Mouse (Mus musculus): Measurements from ENCODE around the gene Lce1k.
"Not testable (repeated sequence)": the region's sequence is repeated elsewhere in the genome, so short reads cannot be mapped to it uniquely, and the experiment has no call there.

Gene Lce1k

DNA sequence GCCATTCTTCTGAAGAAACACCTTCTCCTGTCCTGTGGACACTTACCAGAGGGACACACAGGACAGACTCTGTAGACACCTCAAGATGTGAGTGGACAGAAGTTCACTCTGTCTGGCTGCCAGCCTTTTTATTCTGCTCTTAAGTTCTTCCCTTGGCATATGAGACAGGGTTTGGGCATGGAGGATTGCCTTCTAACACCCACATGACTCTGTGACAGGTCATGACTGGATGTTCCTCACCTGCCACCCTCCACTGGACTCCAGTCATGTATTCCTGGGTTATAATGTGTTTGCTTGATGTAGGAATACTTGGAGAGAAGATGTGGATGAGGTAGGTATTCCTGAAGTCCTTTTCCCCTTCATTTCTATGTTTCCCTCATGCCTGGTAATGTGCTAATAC, at the start of gene Lce1k:
Gene Lce1k (minus strand): TSS at position 101 of the 400 bp plus-strand sequence.
- no peak for DNase-seq (ENCODE audit: low spot score in 2 of 2)

DNA sequence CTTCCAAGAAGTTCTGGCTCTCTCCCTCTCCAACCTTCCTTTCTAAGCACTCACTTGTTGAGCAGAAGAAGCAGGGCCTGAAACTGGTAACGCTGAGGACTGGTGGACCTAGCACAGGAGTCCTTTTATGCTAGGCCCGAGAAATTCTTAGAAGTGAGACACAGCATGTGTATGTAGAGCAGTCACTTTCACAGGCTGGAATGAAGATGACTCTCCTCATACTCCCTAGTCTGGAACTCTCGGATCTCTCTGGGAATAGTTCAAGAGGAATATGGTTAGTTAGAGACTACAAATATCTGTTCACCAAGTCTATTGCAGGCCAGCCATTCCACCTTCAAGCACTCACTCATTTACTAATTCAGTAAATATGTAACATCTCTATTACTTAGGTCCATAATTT, 43.5 kb upstream of the Lce1k start, which contains the start of gene Lce1l:
Gene Lce1l (minus strand): TSS at position 101 of the 400 bp plus-strand sequence.
- no peak for DNase-seq (ENCODE audit: low spot score in 2 of 2)

DNA sequence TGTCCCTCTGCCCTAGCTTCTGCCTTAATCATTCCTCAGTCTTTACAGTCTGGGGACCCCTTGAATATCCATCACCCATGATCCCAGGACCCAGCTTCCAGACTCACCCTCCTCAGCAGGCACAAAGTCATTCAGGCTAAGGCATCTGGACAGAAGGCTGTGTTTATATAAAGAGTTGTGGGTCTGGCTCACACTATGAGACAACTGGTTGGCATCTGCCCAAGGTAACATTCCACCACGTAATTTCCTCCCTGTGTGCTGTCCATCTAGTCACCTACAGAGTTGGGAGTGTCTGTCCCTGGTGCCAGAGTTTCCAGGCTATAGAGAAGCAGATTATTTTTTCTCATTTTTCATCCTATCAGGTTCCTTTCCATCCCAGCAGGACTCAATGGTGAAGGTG, 19.4 kb upstream of the Lce1k start, which contains the start of gene Kprp:
Gene Kprp (minus strand): TSS at position 140 of the 400 bp plus-strand sequence.
- no peak for DNase-seq (ENCODE audit: low spot score in 2 of 2)

DNA sequence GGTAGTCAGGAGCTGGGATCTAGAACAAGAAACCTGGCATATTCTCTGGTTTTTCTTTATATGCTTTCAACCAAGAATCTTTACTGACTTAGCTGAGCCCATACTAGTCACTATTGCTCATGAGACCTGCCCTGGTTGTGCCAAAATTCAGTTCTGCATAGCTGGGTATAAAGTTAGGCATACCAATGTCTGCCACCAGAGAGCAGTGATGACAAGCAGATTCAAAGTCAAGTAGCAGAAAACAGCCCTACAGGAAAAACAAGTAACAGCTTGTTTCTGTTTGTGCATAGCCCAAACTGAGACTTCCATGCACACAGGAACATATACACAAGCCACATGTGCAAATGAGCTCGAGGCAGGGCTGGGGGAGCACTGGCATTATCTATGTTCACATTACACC, 18.1 kb upstream of the Lce1k start:
- no peak for DNase-seq (ENCODE audit: low spot score in 2 of 2)

DNA sequence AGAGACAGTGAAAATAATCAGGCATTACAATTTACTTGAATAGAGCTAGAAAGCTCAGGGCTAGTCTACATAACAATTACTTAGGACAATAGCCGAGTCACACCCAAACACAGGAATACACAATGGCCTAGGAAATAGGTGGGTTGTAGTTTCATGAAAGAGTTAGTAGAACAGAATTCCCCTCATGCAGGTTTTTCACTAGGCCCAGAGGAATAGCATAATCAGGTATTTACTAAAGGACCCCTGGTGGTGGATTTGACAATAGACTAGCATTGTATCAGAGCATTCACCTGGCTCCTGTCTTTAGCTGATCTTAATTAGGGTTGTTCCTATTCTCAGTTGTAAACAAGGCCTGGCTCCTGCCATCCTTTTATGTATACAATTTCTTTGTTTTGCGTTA, 8.3 kb upstream of the Lce1k start:
- not testable (repeated sequence) for DNase-seq (ENCODE audit: low spot score in 2 of 2)

DNA sequence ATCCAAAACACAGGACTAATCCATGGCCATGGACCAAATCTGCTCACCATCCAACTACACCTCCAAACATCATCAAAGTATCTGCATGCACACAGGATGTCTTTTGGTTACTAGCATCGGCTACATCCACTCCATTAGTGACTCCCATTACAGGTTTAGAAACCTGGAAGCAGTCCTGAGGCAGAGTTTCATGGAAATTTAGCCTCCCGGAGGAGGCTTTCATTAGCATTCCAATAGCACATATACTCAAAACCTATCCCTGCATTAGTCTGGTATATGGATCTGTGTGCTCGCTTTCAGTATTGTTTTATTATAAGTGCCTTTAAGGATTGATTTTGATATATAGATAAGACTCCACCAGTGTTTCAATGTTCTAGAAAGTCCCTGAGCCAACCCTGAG, 7.9 kb upstream of the Lce1k start:
- DNase-seq (ENCODE audit: low spot score in 2 of 2) = no peak

DNA sequence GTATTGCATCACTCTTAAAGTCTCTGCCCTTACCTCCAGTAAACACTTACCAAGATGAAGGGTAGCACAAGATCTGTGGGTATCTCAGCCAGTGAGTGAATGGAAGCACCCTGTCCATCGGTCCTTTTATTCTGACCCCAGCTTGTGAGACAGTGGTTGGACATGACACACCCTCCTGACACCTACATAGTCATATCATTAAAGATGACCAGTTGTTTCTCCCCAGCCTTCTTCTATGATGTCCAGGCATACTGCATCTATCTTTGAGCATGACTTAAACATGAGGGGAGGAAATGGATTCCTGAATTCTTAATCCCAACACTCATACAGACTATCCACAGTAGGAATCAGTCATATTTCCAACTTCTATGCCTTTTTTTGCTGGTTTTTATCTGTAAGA, 17.3 kb downstream of the Lce1k start, which contains the start of gene Lce1j:
Gene Lce1j (minus strand): TSS at position 101 of the 400 bp plus-strand sequence.
- no peak for DNase-seq (ENCODE audit: low spot score in 2 of 2)

DNA sequence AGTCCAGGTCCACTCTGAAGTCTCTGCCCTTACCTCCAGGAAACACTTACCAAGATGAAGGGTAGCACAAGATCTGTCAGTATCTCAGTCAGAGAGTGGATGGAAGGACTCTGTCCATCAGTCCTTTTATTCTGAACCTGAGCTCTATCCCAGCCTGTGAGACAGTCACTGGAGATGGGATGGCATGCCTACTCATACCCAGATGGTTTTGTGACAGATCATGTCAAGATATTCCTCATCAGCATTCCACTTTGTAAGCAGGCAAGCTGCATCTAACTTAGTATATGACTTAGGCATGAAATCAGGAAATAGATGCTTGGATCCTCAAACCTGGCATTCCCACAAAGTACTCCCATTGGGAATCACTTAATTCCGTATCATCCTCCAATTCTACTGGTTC, 28.9 kb downstream of the Lce1k start, which contains the start of gene Lce1i:
Gene Lce1i (minus strand): TSS at position 101 of the 400 bp plus-strand sequence.
- no peak for DNase-seq (ENCODE audit: low spot score in 2 of 2)

DNA sequence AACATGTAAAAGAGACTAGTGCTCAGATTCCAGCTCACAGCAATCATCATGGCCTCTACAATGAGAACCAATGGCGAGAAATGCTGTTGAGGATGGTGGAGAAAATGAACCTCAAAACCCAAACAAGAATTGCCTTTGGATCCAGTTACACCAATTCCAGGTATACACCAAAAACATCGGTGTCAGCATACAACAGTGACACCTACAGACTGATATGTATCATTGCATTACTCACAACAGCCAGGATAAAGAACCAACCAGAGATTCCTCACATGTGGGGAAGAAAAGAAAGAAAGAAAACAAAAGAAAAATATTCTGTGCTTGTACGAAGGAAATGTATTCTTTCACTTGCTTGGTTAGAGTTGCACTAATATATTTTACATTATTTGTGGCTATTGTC, 36.1 kb downstream of the Lce1k start:
- no peak for DNase-seq (ENCODE audit: low spot score in 2 of 2)

DNA sequence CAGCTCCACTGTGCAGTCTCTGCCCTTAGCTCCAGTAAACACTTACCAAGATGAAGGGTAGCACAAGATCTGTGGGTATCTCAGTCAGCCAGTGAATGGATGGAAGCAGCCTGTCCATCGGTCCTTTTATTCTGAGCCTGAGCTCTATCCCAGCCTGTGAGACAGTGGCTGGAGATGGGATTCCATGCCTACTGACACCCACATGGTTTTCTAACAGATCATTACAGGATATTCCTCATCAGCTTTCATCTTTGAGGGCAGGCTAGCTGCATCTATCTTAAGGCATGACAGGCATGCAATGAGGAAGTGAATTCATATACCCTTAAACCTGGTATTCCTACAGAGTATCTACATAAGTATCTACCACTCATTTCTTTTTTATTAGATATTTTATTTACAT, 42.7 kb downstream of the Lce1k start, which contains the start of gene Lce1h:
Gene Lce1h (minus strand): TSS at position 101 of the 400 bp plus-strand sequence.
- DNase-seq (ENCODE audit: low spot score in 2 of 2) = no peak
